Mouse (Mus musculus) G1E (cell line): ENCODE results near the gene Ablim1. TPM values are rescaled to one million over a fixed set of nuclear protein-coding genes. Genes with fewer than 3 reads are reported as not detected.

Source experiments
- ATAC-seq: 2 replicates; pipeline ENCODE4 v1.8.0; 2016; ENCODE audit warnings: mild to moderate bottlenecking; ENCODE audit not compliant: insufficient number of reproducible peaks, poor library complexity, low FRiP score, severe bottlenecking; ENCODE audit errors: extremely low read depth
- DNase-seq: peaks from one replicate; pipeline ENCODE4 v3.0.0; 2012; ENCODE audit warnings: low spot score
- H3K27me3 ChIP-seq: 2 replicates; pipeline ENCODE4 v1.6.1; 2012; ENCODE audit warnings: mild to moderate bottlenecking, low read length, inconsistent platforms; ENCODE audit not compliant: insufficient read depth
- H3K36me3 ChIP-seq: replicated peaks from 2 replicates; pipeline ENCODE3; 2012; ENCODE audit warnings: mild to moderate bottlenecking, inconsistent platforms
- H3K4me1 ChIP-seq: 2 replicates; pipeline ENCODE4 v1.6.1; 2012; ENCODE audit warnings: low read depth, low read length, inconsistent platforms, mixed read lengths; ENCODE audit not compliant: insufficient read depth
- H3K4me3 ChIP-seq: 2 replicates; pipeline ENCODE4 v1.5.1; 2012; ENCODE audit warnings: low read depth, mild to moderate bottlenecking, inconsistent platforms, low read length, moderate library complexity, mixed read lengths
- H3K9me3 ChIP-seq: replicated peaks from 2 replicates; pipeline ENCODE4 v1.6.1; 2012; ENCODE audit warnings: inconsistent platforms
- CTCF ChIP-seq: IDR thresholded peaks from 2 replicates; pipeline ENCODE4 v1.5.1; 2012; ENCODE audit warnings: low read depth, low read length, inconsistent platforms, mixed read lengths
- GATA1 ChIP-seq: IDR thresholded peaks from 2 replicates; pipeline ENCODE4 v1.6.1; 2012; ENCODE audit warnings: borderline replicate concordance, low read length, inconsistent platforms, mixed read lengths
- GATA2 ChIP-seq: IDR thresholded peaks from 2 replicates; pipeline ENCODE4 v1.6.1; 2012; ENCODE audit warnings: low read depth, low read length, inconsistent platforms, borderline replicate concordance
- POLR2AphosphoS5 ChIP-seq: IDR thresholded peaks from 2 replicates; pipeline ENCODE4 v1.6.1; 2012; ENCODE audit warnings: low read depth, low read length, inconsistent platforms; ENCODE audit not compliant: insufficient replicate concordance
- TAL1 ChIP-seq: conservative IDR thresholded peaks from 2 replicates; pipeline ENCODE4 v1.6.1; 2012; ENCODE audit warnings: low read depth, low read length, inconsistent platforms, mixed read lengths
- polyA plus RNA-seq: library from polyadenylated mRNA; stranded (reverse); fragments of >175 nt; gene quantifications from 2 replicates; pipeline ENCODE4 v1.2.3, GENCODE M21; 2012
- total RNA-seq, 2 experiments: library from RNA; stranded (forward) in 1 of 2; stranded (reverse) in 1 of 2; fragments of 200-1000 nt in 1 of 2; fragments of >200 nt in 1 of 2; fragmentation: Nextera tagmentation in 1 of 2; gene quantifications; 2 replicates each; pipeline ENCODE4 v1.2.3; 2014 to 2017

Ablim1 gene
- total and polyA plus RNA-seq, 3 experiments = 0.08 to 0.71 TPM; not detected in 1

GRCm38 (mm10) chr19:57084520-57085166 is 230.1 kb downstream of the Ablim1 start:
- H3K9me3 ChIP-seq = peaks cover 5% of the 10 kb centered on the region; the same call in 1 of the 2 replicates

DNA sequence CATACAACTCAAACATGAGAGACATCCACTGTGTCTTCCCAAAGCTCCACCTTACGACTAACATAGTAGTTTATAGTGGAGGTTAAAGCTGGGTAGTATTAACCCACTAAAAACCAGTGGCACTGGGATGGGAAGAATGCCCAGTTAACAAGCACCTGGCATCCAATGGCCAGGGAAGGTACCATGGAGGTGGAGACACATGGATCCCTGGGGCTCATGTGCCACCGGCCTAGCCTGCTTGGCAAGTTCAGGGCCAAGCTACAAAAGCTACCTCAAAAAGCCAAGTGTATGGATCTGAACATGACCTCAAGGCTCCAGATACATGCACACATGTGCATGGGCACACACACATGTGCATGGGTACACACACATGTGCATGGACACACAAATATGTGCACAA is 230.8 kb downstream of the Ablim1 start:
- H3K27me3 ChIP-seq = no peaks in the 10 kb centered on the region
- H3K9me3 ChIP-seq = peaks cover 5% of the 10 kb centered on the region; the same call in 1 of the 2 replicates
- no peaks in the 10 kb centered on the region for H3K36me3 ChIP-seq
- TF ChIP-seq CTCF = no peak
- TF ChIP-seq GATA1 = no peak
- no peak for TF ChIP-seq GATA2
- TF ChIP-seq TAL1 = no peak
- no peak for TF ChIP-seq POLR2AphosphoS5
- no peak for ATAC-seq
- no peaks in the 10 kb centered on the region for H3K4me1 ChIP-seq
- DNase-seq = no peak
- no peak overlapping the region for H3K4me3 ChIP-seq

More at GRCm38 (mm10) chr19:57084520-57085166, 230.1 kb downstream of the Ablim1 start:
- Histone ChIP-seq H3K27me3 (no peaks in the 10 kb centered on the region), H3K4me1 (no peaks in the 10 kb centered on the region), H3K4me3 (no peak overlapping the region), H3K36me3 (no peaks in the 10 kb centered on the region)
- no peak for TF ChIP-seq POLR2AphosphoS5
- TF ChIP-seq CTCF = no peak
- TF ChIP-seq TAL1 = no peak
- TF ChIP-seq GATA2 = no peak
- TF ChIP-seq GATA1 = no peak
- ATAC-seq = no peak
- no peak for DNase-seq

- H3K9me3 ChIP-seq = peaks cover 5% of the 10 kb centered on the region; the same call in 1 of the 2 replicates
- H3K36me3 ChIP-seq = no peaks in the 10 kb centered on the region
- no peak for ATAC-seq
- no peak overlapping the region for H3K4me3 ChIP-seq
- no peak for DNase-seq
- TF ChIP-seq GATA1 = no peak
- TF ChIP-seq POLR2AphosphoS5 = no peak
- no peak for TF ChIP-seq GATA2
- H3K4me1 ChIP-seq = no peaks in the 10 kb centered on the region
- no peaks in the 10 kb centered on the region for H3K27me3 ChIP-seq
Observed at GRCm38 (mm10) chr19:57083183-57083555, 231.6 kb downstream of the Ablim1 start.

GRCm38 (mm10) chr19:57082454-57083182 is 232.1 kb downstream of the Ablim1 start:
- peaks cover 5% of the 10 kb centered on the region; the same call in 1 of the 2 replicates for H3K9me3 ChIP-seq
- H3K4me3 ChIP-seq = no peak overlapping the region
- no peaks in the 10 kb centered on the region for H3K27me3 ChIP-seq
- no peak for DNase-seq
- ATAC-seq = no peak
- no peaks in the 10 kb centered on the region for H3K36me3 ChIP-seq
- TF ChIP-seq POLR2AphosphoS5 = no peak
- no peak for TF ChIP-seq GATA1
- TF ChIP-seq CTCF = no peak
- TF ChIP-seq TAL1 = no peak
- TF ChIP-seq GATA2 = no peak
- no peaks in the 10 kb centered on the region for H3K4me1 ChIP-seq

DNA sequence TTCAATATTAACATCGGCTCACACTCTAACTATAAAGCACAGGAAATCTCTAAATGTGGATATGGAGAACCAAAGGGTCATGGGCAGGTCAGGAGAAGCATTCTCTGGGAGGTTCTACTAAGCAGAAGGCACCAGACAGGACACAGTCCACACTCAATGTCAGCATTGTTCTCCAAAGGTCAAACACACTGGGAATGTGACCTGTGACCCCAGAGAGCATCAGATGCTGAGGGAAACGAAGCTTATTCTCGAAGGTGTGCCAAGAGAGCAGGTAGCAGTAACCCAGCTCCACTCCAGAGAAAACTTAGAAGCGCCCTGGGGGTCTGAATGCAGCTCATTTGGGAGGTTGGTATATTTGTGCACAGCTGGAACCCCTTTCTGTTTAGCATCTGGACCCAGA is 233.2 kb downstream of the Ablim1 start:
- Histone ChIP-seq H3K36me3 (no peaks in the 10 kb centered on the region), H3K9me3 (peaks cover 5% of the 10 kb centered on the region; the same call in 1 of the 2 replicates), H3K4me1 (no peaks in the 10 kb centered on the region), H3K4me3 (no peak overlapping the region), H3K27me3 (no peaks in the 10 kb centered on the region)
- ATAC-seq (no peak), DNase-seq (no peak)
- no peak for TF ChIP-seq POLR2AphosphoS5
- TF ChIP-seq GATA1 = no peak
- no peak for TF ChIP-seq CTCF
- no peak for TF ChIP-seq TAL1
- no peak for TF ChIP-seq GATA2

DNA sequence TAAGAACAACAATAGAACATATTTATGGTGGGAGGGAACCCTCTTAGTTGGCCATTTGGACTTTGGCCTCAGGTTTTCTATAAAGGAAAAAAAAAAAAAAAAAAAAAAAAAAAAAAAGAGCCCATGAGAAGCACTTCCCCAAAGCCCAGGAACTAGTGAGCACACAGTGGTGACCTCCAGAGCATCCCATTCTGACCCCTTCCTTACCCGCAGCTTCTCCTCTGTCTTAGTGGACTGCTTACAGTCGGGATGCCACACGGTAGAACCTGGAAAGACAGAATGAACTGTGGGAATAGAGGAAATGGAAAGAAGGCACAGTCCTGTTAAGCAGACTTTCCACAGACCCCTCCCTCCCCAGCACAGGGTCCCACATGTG is 235.1 kb downstream of the Ablim1 start:
- DNase-seq (no peak), ATAC-seq (no peak)
- Histone ChIP-seq H3K36me3 (no peaks in the 10 kb centered on the region), H3K27me3 (no peaks in the 10 kb centered on the region), H3K4me1 (no peaks in the 10 kb centered on the region), H3K9me3 (peaks cover 3% of the 10 kb centered on the region; the same call in 1 of the 2 replicates), H3K4me3 (no peak overlapping the region)
- TF ChIP-seq GATA2 (no peak), GATA1 (no peak), TAL1 (no peak), CTCF (no peak)
